Mouse (Mus musculus): Measurements from ENCODE around the gene Aes.

- no peak for TF ChIP-seq POLR2A (IDR thresholded peaks at IDR 0.05; ENCODE audit: borderline replicate concordance, low read depth, low read length)
- TF ChIP-seq CTCF (IDR thresholded peaks at IDR 0.05; ENCODE audit: low read depth, low read length), result no peak
Observed at GRCm38 (mm10) chr10:81519978-81520365, 39.3 kb upstream of the Aes start.

Data from bone marrow macrophage, adult 2 months (primary cell).